Mouse (Mus musculus) 3T3-L1 (cell line): ENCODE measurements at regions not wholly inside any gene's neighbourhood (a gene's known extent, or its start where the extent isn't known, plus 50 kb on each side); places are given as distances from the start of the nearest gene placed in this dataset.
A peak's percentile ranks its signal among the peaks of the same experiment; 100 is the strongest.

ENCODE experiments used
- DNase-seq: peaks from one replicate; pipeline ENCODE4 v3.0.0-alpha.2; 2015; ENCODE audit warnings: low read depth, low spot score

GRCm38 (mm10) chr5:64605171-64605570 is 198.0 kb upstream of the Klf3 start:
- DNase-seq, result no peak

- no peak for DNase-seq
Measured at GRCm38 (mm10) chr5:64605991-64606390, 197.2 kb upstream of the Klf3 start.

- no peak for DNase-seq
Measured at GRCm38 (mm10) chr5:64609378-64610087, 193.7 kb upstream of the Klf3 start.

- no peak for DNase-seq
Measured at GRCm38 (mm10) chr5:64610146-64610545, 193.0 kb upstream of the Klf3 start.

- DNase-seq, result peak; percentile 98
Measured at GRCm38 (mm10) chr5:64610562-64611405, 192.4 kb upstream of the Klf3 start.

- no peak for DNase-seq
Measured at GRCm38 (mm10) chr5:64612017-64612416, 191.2 kb upstream of the Klf3 start.

GRCm38 (mm10) chr5:64613696-64614095 is 189.5 kb upstream of the Klf3 start:
- no peak for DNase-seq

GRCm38 (mm10) chr5:64618126-64618525 is 185.1 kb upstream of the Klf3 start:
- no peak for DNase-seq

- no peak for DNase-seq
Measured at GRCm38 (mm10) chr5:64619752-64620151, 183.4 kb upstream of the Klf3 start.

GRCm38 (mm10) chr5:64620726-64621125 is 182.5 kb upstream of the Klf3 start:
- no peak for DNase-seq

GRCm38 (mm10) chr5:64621386-64621785 is 181.8 kb upstream of the Klf3 start:
- DNase-seq, result no peak

GRCm38 (mm10) chr5:64623653-64624052 is 179.5 kb upstream of the Klf3 start:
- DNase-seq, result no peak

GRCm38 (mm10) chr5:64624205-64624604 is 179.0 kb upstream of the Klf3 start:
- DNase-seq, result peak; percentile 17

- DNase-seq, result no peak
Measured at GRCm38 (mm10) chr5:64625421-64625820, 177.8 kb upstream of the Klf3 start.

- DNase-seq, result no peak
Measured at GRCm38 (mm10) chr5:64625841-64626298, 177.3 kb upstream of the Klf3 start.

GRCm38 (mm10) chr5:64626351-64626750 is 176.8 kb upstream of the Klf3 start:
- DNase-seq, result no peak

- no peak for DNase-seq
Measured at GRCm38 (mm10) chr5:64630582-64630981, 172.6 kb upstream of the Klf3 start.

- DNase-seq, result no peak
Measured at GRCm38 (mm10) chr5:64632171-64632570, 171.0 kb upstream of the Klf3 start.

GRCm38 (mm10) chr5:64634008-64634407 is 169.2 kb upstream of the Klf3 start:
- no peak for DNase-seq

GRCm38 (mm10) chr5:64634721-64635120 is 168.5 kb upstream of the Klf3 start:
- DNase-seq, result no peak

GRCm38 (mm10) chr5:64636301-64636700 is 166.9 kb upstream of the Klf3 start:
- DNase-seq, result peak; percentile 17

GRCm38 (mm10) chr5:64643584-64643983 is 159.6 kb upstream of the Klf3 start:
- no peak for DNase-seq
